Mouse (Mus musculus): Measurements from ENCODE around the gene Ccdc57.

Gene Ccdc57

DNA sequence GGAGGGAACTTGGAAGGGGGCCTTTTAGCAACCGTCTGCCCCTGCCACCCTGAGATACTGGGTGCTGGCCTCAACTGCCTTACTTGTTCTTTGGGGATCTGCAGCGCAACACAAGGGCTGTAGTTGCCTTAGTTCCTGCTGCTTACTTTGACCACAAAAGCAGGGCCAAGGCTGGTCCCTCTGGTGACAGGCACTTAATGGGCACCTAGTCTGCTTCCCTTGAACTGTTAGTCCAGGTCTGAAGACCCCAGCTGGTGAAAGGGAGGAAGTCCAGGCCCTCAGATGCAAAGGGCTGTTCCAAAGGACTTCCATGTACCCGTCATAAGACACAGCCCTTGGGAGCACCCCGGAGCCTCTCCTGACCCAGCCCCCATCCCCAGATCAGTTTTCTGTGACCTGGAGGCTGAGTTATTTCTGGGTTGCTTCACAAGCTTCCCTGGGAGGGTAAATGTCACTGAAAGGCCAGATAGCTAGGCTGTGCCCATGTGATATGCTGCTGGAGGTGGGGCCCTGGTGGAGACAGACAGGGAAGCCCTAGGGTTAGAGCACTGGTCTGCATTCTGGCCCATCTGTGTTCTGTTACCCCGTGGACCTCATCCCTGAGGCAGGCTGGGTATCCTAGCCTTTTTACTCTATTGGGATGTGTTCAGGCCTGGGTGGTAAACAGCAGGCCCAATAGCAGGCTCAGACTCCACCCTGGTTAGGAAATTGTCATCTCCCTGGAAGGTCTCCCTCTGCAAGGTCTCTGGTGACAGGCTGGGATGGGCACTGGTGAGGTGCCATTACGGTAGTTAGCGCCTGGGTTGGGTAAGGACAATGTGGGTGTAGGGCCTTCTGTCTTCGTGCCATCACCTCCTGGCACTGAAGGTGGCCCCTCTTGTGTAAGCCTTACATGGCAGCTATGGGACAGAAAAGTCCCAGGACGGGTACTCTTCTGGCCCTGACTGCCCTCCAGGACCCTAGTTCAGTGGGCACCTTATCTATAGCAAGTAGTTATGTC is 19.4 kb upstream of the Ccdc57 start:
- no peak for DNase-seq (ENCODE audit: low spot score)

DNA sequence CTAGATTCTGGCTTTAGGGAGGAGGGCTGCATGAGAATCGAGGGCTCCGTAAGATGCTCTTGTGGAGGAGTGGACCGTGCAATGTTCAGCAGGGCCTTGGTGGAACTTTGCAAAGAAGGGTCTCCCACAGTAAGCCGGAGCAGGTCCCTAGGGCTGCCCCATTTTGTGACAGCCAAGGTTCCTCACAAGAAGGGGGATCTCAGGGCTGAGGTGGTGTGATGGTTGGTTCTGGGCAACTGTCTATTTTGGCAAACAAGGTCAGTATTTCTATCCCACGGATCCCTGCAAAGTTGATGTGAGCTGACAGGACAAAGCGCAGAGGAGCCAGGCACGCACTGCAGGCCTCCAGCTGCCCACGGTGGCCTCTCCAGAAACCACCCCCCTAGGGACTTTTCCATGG is 18.6 kb upstream of the Ccdc57 start:
- DNase-seq (ENCODE audit: low spot score): no peak

DNA sequence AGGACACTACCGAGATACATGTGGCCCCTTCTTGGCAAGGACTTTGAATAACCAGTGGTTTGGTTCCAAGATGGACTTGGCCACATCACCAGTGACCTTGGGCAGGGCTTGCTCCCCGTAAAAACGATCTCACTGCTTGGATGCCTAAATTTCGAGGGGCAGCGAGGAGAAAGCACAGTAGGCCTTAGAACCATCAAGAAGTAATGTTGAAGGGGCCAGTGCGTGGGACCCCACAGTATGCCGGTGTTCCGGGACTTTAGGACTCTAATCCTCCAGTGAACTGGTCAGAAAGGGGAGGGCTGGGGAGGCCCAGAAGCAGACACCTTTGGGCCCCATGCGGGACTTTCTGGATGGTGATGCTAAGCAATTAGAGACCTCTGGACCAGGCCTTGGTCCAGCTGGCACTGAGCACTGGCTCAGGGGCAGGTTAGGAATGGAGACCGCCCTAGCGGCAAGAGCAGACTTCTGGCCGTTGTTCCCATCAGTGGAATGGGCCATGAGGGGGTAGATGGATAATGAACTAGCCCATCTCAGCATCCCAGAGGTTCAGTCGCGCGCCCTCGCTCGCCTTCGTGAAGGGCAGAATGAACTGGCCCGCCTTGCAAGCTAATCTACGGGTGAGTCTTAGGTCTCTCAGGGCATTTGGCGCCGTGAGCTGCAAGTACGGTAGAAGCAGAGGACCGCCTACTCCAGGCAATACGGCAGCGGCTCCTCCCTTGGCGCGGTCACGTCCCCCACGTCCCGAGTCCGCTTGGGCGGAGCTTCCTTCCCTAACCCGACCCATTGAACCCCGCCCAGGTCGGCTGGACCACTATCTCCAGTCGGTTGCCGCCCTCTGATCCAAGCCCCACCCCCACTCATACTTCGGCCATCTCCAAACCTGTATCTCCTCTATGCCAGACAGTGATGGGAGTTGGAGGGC is 17.9 kb upstream of the Ccdc57 start:
- DNase-seq (ENCODE audit: low spot score): peak; percentile 62

DNA sequence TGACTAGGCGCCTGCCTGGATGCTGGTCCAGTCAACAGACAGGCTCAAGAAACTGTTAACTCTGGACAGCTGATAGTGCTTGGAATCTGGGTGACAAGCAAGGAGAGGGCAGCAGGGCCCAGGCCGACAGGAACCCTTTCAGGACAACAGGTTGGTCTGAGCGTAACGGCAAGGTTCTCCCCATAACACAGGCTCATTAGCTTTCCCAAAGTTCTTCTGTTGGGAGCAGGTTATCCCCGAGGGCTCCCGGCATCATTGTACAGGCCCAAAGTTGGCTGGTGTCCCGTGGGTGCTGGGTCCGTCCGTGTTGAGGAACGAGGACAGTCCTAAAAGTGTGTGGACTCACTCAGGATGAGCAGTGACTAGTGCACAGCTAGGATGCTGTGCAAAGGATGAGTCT is 17.2 kb upstream of the Ccdc57 start:
- no peak for DNase-seq (ENCODE audit: low spot score)

DNA sequence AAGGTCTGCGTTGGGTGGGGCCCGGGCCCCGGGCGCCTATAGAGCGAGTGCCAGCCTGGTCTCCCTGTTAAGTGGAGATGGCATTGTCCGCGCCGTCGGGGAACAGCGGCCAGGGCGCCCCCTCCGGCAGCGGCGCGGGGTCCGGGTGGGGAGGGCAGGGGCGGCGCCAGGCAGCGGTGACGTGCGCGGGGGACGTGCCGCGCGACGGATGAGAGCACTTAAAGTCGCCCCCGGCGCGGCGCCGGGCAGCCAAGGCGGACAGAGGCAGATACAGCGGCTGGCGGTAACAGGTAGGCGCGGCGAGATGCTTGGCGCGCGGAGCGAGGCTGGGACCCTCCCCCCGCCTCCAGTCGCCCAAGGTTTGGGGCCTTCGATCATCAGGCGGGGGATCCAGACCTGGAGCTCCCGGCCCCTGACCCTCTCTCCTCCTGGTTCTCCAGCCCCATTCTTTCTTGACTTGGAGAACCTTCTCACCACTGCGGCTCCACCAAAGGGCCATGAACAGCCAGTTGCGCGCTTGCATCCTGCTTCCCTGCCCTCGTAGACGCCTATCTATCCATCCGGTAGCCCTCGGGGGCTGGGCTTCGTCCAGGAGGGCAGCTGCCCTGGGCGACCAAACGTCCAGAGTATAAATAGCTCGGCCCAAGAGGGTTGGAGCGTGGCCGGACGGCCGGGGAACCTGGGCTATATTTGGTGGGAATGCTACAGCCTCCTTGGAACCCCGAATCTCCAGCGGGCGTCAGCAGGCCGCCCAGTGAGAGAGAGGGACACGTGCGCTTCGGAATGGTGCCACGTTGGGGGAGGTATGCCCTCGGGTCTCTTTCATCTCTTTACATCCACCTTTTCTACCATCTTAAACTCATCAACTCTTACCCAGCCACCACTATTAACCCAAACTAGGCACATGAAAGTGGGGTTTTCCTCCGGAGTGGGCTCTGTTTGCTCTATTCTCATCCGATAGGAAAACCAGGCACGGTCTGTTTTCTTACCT is 16.5 kb upstream of the Ccdc57 start:
- DNase-seq (ENCODE audit: low spot score): no peak

DNA sequence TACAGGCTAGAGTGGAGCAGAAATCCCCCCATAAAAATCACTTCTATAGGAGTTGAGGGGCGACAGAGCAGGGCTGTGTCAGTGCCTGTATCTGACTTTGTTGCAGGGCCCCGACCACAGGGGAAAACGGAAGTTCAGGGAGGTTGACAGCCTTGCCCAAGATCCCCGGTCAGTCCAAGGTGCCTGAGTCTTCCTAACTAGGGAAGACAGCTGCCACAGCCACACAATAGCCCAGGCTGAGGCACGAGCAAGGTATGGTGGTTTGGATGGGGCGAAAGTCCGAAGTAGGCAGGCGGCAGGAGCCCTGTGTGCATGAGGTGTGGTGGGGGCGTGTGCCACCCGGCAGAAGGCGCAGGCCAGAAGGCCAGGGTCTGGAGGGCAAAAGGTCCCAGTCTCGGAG is 15.7 kb upstream of the Ccdc57 start, which contains the start of gene Slc16a3:
TSS of gene Slc16a3 (plus strand) at position 153 of the 400 bp plus-strand sequence.
- DNase-seq (ENCODE audit: low spot score): no peak

DNA sequence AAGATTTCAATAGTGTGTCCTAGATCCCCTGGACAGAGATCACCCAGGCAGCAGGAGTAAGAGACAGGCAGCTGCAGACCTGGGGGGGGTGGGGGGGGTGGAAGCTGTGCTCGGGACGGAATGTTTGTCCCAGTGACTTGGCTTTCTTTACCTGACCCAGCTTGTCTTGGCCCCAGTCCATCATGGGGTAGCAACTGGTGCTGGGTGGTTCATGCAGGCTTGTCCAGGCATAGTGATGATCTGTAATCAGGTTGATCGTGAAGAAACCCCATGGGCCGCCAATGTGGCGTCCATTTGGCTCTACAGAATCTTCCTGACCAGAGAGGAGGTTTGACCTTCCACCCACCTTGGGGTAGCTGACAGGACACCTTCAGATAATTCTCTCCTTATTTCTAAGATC is 13.3 kb upstream of the Ccdc57 start:
- DNase-seq (ENCODE audit: low spot score): no peak

DNA sequence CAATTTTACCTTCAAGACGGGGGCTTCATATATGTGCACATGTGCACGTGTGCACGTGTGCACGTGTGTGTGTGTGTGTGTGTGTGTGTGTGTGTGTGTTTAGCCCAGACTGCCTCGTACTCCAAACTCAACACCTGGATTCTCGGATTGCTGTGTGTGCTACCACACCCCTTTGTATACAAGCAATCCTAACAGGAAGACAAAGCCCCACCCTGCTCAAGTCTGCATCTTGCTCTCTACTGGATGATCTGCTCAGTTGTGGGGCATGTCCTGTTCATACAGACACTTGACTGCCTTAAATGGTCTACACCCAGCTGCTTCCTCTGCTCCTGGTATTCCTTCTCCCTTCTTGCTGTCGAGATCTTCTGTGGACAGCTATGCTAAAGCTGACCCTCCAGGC is 12.6 kb upstream of the Ccdc57 start:
- no peak for DNase-seq (ENCODE audit: low spot score)

DNA sequence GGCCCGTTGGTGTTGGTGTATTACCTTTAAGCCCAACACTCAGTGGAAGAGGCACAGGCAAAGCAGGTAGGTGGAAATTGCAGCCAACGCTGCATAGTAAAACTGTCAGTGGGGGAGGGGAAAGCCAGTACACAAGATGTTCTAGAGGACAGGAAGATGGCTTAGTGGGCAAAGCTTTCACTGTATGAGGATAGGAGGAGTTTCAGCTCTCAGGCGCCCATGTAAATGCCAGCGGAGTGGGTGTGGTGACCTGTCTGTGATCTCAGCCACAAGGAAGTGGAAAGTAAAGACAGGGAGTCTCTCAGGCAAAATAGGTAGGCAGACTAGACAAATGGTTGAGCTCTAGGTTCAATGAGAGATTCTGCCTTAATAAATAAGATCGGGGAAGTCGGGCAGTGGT is 8.3 kb upstream of the Ccdc57 start:
- DNase-seq (ENCODE audit: low spot score): no peak

DNA sequence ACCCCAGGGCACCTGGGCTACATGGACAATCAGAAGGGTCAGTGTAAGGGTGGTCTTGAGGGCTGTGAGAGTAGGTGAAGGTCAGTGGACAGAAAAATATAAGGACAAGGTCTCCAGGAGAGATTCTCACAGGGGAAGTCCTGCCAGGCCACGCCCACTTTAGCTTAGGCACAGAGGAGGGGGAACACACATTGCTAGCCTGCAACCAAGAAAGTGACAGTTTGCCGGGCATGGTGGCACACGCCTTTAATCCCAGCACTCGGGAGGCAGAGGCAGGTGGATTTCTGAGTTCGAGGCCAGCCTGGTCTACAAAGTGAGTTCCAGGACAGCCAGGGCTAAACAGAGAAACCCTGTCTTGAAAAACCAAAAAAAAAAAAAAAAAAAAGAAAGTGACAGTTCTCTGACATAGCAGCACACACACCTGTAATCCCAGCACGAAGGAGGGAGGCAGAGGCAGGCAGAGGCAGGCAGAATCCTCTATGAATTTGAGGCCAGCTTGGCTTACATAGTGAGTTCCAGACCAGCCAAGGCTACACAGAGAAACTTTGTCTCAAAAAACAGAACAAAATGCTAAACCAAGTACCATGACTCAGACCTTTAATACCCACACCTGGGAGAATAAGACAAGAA is 7.2 kb upstream of the Ccdc57 start:
- no peak for DNase-seq (ENCODE audit: low spot score)

DNA sequence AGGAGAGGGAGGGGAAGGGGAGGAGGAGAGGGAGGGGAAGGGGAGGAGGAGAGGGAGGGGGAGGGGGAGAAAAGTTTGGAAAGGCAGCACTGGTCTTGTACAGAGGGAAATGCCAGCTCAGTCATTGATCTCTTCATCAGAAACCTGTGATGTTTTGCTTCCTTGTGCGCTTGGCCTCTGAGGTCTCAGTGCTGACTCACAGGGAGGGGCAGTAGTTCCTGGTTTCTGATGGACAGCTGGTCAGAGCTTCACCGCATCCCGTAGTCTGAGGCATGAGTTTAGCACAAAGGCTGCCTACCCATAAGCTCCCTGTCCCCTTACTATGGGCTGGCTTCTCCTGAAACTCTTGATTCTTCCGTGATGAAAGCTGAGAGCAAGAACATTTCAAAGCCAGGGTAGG is 6.1 kb upstream of the Ccdc57 start:
- no peak for DNase-seq (ENCODE audit: low spot score)

DNA sequence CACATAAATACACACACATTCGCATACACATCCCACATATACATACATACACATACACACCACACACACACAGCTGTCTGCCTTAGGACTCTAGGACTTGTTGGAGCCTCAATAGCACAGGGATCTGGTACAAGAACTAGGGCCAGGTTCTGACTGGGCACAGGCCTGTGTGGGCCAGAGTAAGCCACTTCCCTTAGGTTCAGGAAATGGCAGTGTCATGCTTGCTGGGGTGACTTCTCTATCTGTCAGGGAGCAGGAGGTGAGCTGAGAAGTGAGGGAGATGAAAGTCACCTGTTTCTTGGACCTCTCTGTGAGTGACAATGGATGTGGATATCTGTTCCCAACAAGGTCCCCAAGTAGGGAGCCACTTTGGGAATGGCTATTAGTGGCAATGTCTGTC is 5.3 kb upstream of the Ccdc57 start:
- DNase-seq (ENCODE audit: low spot score): no peak

DNA sequence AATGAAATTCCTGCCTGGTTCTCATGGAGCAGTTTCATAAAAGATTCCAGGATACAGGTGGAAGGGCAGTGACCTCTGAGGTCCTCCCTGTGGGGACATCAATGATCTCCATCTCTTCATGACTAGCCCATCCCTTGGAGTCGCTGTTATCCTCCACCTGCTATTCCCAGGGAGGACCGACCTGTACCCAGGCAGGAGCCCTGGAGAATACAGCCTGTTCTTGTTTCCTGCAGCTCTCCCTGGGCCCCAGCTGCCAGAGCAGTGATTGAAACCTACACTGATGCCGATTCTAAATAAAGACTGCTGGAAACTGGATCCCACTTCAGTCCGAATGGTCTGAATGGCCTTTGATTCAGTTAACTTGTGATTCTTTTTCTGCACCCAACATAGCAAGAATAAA is 1.2 kb downstream of the Ccdc57 start:
- DNase-seq (ENCODE audit: low spot score): no peak

DNA sequence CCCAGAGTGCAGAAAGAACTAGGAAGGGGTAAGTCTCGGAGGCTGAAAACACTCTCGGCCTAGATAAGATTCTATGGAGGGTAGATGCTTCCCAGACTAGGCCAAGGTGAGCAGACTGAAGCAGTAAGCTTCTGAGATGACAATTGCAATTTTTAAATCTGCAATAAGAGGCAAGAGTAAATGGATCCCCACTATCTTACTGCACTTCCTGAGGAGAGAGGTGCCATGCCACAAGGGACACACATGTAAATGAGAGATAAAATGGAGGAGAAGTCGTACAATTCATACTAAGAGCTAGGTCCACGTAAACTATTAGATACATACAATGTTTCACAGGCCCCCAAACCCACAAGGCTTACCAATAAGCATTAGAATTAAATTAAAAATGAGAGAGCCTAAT is 4.2 kb downstream of the Ccdc57 start:
- no peak for DNase-seq (ENCODE audit: low spot score)

DNA sequence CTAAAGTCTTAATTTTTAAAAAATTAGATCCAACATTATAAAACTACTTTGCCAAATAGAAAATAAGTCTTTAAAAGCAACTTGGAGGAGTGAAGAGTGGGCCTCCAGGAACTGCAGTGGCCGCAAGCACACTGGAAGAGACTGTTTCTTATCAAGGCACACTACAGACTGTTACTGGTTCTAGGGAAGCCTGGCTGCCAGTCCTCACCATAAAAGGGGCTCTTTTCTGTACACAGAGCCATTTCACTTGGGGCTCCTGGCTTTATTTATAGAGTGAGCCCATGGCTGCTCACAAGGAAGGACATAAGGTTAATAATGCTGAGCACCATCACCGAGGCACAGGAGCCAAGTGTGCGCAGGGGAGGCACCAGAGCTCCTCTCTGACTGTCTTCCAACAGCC is 10.1 kb downstream of the Ccdc57 start:
- DNase-seq (ENCODE audit: low spot score): no peak

DNA sequence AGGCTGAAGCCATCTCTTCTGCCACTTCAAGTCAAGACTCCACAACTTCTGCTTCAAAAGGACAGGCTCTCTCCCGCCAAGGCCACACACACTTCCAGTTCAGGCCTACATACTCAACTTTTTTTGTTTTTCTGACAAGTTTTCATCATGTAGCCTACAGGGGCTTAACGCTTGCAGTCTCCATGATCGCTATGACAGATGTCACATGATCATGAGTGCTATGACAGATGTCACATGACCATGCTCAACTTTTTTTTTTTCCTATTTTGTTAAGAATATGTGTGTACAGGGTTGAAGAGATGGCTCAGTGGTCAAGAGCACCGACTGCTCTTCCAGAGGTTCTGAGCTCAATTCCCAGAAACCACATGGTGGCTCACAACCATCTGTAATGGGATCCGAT is 14.9 kb downstream of the Ccdc57 start:
- no peak for DNase-seq (ENCODE audit: low spot score)

DNA sequence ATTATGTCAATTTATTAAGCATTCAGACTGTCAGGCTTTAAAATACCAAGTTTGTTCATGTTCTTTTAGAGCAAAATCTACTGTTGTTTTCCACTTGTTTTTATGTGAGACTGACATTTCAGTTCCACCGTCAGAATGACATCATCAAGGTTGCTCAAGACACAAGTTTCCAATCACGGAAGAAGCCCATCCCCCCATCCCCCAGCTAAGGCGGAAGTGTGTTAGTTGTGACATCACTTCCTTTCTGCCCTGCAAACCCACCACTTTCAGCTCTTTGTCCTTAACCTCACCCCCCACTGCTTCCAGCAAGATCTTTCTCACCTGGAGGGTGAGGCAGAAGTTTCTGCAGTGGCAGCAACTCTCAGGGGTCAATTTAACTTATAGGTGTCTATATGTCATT is 16.2 kb downstream of the Ccdc57 start:
- no peak for DNase-seq (ENCODE audit: low spot score)

DNA sequence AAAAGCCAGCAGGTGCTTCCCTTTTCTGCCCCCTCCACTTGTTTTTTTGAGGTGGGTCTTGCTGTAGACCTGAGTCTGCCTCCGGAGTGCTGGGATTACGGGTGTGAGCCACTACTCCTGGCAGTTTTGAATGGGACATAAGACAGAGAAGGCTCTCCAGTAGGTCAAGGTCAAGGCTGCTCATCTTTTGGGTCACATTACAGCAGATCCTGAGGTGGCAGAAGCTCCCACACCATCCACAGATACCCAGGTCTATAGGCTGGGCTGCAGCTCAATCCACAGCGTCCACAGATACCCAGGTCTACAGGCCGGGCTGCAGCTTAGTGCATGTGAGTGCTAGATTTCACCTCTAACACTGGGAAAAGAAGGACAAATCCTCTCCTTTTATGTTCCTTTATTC is 18.9 kb downstream of the Ccdc57 start:
- no peak for DNase-seq (ENCODE audit: low spot score)

DNA sequence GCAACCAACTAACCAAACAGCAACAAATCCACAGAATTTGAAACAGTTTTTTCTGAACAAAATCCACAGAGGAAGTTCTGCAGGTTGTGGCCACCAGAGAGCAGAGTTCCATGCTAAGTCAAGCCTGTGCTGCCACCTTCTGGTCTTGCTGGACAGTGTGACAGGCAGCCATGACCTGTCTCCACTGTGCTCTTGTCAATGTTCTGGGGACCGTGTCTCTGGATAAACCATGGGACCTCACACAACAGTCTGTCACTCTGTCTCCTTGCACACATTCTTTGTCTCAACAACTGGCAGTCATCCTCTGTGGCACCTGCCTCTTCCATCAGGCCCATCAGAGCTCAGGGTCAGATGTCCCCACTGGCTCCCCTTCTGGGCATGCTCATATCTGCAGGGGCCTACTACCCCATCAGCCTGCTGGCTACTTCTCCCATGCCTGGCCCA is 27.2 kb downstream of the Ccdc57 start:
- peak; percentile 50 for DNase-seq (ENCODE audit: low spot score)

DNA sequence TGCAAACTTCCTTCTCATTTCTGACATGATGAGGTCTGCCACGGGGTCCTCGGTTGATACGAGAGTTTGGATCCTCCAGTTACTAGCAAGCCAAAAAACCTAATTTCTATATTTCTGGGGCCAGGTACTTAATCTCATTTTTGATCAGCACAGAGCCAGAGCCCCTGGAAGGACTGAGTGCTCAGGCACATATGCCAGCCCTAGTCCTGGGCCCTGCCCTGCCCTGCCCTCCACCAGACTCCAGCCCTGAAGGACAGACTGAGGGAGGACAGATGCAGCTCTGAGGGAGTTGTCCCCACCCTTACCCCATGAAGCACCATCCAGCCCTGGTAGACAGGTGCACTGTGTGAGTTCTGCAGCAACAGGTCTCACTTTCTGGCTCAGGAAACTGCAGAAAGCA is 28.1 kb downstream of the Ccdc57 start:
- no peak for DNase-seq (ENCODE audit: low spot score)

Data from ovary, postnatal 10 days (tissue).